Mouse (Mus musculus) urinary bladder, postnatal 25 days (tissue): Measurements from ENCODE around the gene P4htm.

Experiments
- DNase-seq: peaks from one replicate; pipeline ENCODE4 v3.0.0; 2022; ENCODE audit warnings: low spot score

The P4htm gene

GRCm38 (mm10) chr9:108546875-108547274 is 50.6 kb downstream of the P4htm start:
- DNase-seq, result no peak

DNA sequence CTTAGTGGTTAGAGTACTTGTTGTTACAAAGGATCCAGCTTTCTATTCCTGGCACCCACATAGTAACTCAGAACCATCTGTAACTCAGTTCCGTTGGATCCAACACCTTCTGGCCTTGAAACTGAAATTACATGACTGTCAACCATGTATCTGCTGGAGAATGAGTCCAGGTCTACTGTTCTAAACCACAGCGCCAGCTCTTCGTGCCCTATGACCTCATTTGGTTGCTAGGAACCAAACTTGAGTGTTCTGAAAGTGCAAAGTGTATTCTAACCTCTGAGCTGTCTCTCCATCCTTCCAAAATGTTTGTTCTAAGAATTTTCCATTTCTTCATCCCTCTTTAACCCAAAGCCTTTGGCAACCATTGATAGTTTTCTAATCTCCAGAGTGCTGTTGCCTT is 51.5 kb downstream of the P4htm start:
- DNase-seq, result no peak

- DNase-seq, result no peak
Observed at GRCm38 (mm10) chr9:108540846-108541245, 56.6 kb downstream of the P4htm start.

DNA sequence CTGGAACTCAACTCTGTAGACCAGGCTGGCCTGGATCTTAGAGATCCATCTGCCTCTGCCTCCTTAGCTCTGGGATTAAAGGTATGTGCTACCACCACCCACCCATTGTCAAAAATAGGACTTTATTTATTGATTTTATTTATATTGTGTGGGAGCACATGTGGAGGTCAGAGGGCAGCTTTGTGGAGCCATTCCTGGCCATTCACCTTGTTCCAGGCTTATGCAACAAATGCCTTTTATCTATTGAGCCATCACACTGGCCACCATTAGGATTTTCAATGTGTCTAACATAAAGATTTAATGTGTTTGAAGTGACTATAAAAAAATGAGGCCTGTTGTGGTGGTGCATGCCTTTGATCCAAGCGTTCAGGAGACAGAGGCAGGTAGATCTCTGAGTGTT is 66.0 kb downstream of the P4htm start:
- DNase-seq, result no peak

GRCm38 (mm10) chr9:108530954-108531353 is 66.5 kb downstream of the P4htm start:
- DNase-seq, result no peak
